Mouse (Mus musculus) gastrocnemius, postnatal 4 days (tissue): ENCODE data around the gene Leng8. TPM values are rescaled to one million over a fixed set of nuclear protein-coding genes. Genes with fewer than 3 reads are reported as not detected.
"Not testable (repeated sequence)": the region's sequence is repeated elsewhere in the genome, so short reads cannot be mapped to it uniquely, and the experiment has no call there.

Experiments
- DNase-seq, 2 experiments: peaks; one replicate each; pipeline ENCODE4 v3.0.0; 2021 to 2022; ENCODE audit warnings: low spot score in 2 of 2, mixed read lengths in 2 of 2
- total RNA-seq, 2 experiments: library from RNA; stranded (reverse); gene quantifications; 2 replicates each; pipeline ENCODE4 v1.2.3; 2021

Leng8 gene
- total RNA-seq, 2 experiments from 2014 or later: 62.4 to 86.4 TPM

DNA sequence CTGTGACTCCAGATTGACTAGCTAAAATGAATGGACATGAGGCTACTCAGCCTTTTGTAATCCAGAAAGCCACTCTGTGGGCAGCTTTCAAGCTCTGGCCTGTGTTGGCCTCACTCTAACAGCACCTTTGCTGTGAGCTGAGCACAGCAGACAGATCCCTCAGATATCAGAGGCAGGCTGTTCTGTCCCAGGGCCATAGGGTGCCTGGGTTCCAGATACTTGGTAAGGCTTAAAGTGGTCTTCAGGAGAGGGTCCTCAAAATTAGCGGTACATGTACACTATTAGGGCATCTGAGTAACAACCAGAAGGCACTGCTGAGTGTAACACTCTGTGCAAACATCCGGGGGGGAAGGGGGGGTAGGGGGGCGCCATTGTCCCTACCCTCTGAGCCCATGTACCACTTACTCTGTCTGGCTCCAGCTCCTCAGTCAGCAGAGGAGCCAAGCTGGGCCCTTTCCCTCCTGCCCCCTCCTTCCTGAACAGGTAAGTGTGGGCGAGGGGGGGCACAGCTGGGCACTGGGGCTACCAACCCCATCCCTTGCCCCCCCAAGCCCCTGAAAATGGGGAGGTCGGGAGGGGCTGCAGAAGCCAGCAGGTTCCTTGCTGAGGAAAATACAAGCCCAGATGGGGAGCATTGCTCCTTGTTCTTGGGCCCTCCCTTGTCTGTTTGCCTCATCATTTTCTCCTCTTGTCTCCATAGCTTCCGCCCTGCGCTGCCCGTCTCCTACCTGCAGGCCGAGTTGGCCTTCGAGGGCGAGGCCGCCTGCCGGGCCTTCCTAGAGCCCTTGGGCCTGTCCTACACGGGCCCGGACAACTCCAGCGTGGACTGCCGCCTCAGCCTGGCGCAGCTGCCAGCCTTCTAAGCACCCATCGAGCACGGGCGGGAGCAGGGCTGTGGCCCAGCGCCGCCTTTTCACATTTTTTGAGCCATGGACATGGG lies 9.7 kb downstream of the Leng8 start:
- DNase-seq: peak in 1 of 2 experiments; percentile 11

DNA sequence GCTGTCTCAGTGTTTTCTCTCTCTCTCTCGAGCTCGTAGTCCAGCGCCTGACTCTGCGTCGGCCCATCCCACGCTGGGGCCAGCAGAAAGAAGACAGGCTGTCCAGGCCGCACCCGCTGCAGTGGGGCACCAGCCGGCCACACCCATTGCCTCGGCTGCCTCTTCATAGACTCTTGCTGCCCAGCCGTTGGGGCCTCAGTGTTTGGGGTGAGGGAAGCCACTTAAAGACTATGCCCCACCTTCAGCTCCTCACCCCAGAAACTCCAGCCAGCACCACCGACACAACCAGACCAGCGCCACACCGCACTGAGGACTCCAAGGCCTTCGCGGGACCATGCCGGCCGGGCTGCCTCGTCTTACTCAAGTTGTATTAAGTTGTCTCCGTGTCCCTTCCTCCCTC lies 10.5 kb downstream of the Leng8 start:
- DNase-seq: no peak

DNA sequence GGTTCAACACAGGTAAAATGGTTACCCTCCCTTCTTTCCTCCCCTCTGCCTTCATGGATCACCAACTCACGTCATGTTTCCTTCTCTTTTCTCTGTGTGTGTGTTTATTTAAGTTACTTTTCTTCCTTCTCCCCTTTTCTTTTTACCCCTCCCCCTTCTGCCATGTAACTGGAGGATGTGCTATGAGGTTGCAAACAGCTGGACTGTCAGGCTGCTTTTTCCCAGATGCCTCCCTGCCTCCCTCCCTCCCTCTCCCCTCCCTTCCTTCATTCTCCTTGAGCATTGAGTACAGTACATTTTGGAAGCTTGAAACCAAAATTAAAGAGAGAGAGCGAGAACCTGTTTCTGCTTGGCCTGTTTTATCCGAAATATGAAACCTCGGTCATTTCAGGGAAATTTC lies 11.0 kb downstream of the Leng8 start:
- no peak for DNase-seq

DNA sequence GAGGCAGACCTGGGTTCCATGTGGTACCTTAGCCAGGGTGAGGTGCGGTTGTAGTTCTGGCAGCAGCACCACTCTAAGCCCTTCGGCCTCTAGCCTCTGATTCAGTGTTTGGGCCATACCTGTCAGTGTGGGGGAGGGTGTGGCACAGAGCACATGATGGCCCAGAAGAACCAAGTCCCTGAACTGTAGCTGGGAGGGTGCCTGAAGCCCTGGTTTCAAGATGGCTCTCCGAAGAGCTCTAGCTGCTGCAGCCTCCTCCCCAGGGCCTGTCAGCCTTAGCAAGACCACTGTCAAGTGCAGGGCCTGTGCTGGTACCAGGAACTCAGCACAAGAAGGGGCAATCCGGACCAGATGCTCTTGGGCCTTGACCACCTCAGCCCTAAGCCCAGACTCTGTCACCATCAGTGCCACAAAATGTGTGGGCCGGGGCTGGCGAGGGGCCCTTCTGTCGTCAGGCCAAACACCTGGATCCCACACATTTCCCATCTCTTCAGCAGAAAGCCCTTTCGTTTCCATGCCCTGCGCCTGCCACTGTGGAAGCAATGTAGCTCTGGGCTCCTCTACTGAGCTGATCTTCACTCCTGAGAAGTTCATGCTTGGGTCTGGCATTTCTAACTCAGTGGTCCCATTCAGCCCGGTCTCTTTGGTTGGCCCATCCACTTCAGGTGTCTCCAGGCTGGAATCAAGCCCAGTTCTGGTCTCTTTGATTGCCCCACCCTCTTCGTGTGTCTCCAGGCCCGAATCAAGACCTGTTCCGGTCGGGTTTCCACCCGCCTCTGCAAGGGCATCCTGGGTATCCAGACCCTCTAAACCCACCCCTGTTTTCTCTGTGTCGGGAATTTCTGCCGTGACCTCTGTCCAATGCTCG lies 11.7 kb downstream of the Leng8 start:
- no peak for DNase-seq

DNA sequence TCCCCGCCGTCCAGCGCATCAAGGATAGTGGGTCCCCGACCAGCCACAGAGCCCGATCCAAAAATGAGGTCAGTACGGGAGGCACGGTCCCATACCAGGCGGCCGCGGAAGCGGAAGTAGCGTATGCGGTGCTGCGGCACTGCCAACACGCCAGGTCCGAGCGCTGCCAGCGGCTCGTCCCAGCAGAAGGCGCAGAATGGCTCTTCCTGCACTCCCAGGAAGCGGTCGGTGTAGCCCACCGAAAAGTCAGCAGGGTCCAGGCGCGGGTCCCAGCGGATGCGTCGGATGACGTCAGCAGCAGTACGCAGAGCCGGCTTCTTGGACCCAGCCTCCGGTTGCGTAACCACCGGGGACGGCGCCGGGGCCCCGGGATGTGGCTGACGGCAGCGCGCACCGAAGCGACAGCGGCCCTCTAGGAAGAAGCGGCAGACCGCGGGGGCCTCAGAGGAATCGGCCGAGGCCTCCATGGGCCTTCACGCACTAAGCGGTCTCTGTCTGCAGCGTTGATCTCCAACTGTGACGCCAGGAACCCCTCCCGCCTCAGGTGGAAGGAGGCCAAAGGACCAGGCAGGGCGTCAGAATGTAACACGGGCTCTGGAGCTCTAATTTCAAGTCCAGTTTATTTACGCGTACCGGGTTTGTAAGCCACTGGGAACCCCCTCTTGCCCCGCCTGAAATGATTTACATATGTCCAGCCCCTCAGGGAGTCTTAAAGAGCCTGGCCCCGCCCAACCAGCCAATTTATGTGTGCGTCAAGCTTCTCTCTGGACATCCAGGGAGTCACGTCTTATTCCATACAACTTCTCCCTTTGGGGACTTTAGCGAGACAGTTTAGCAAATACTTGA lies 12.6 kb downstream of the Leng8 start:
- DNase-seq: peak; percentile 64 to 80

DNA sequence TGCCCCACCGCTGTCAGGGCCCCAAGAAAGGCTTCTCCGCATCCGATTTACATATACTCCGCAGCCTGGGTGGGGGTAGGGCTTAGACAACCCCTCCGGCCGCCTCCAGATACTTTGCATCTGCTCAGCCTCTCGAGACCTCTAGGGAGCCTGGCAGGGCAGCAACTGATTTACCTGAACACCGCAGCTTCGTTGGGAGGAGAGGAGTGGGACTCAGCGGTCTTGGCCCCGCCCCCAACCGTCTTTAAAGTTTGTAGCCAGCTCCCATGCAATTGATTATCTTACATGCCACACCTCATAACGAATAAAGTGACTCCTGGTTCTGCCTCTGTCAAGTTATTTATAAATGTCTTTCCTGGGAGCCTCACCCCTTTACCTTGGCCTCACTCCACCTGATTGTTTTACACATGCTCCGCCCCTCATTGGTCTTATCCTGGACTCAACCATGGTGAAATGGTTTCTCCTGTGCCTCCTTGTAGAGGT lies 13.3 kb downstream of the Leng8 start, which contains the start of gene Leng9:
TSS of gene Leng9 (minus strand) at position 316 of the 483 bp plus-strand sequence.
- DNase-seq: no peak

DNA sequence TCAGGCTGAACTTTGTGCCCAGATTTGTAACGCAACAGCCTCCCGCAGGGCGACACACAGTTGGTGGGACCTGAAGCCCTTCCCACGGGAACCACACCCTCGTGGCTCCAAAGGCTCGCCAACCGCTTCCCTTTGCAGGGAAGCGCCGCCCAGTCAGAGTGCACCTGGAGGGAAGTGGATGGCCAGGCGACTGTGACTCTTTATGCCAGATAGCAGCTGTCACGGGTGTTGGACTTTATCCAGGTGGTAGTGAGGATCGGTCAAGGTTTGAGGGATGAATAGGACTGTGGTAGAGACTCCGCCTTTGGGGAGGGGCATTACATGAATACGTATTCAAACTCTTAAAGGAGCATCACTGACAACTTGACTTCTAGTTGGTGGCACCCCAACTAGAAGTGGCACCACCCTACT lies 14.0 kb downstream of the Leng8 start:
- no peak for DNase-seq

DNA sequence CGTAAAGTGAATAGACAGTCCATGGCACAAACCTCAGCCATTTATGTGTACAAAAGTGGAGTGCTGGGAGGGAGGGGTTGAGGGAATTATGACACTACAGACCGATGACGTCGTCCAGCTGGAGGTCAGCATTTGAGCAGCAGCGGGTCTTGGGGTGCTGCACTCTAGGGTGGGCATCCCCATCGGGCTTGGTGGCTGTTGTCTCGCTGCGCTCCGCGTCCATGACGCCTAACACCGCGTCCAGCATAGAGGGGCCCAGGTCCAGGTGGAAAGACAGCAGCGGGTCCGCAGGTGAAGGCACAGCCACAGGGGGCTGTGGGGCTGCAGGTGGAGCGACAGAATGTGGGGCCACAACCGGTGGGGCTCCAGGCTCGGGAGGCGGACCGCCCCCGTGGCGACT lies 14.4 kb downstream of the Leng8 start:
- DNase-seq: no peak

DNA sequence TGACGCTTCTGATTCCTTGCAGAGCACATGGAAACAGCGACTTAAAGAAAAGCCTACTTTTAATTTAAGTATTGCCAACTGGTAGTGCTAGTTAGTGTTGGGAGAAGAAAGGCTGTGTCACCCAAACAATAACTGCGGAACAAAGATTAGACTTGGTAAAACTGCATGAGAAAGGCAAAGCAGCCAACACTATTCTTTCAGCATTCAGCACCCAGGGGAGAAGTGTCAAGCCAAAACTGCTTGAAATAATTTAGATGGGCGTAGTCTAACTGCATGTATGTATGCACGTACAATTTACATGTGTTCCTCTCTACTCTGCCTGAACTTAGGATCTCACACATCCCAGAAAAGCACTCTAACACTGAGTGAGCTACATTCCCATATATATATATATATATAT lies 17.5 kb downstream of the Leng8 start:
- DNase-seq: no peak

DNA sequence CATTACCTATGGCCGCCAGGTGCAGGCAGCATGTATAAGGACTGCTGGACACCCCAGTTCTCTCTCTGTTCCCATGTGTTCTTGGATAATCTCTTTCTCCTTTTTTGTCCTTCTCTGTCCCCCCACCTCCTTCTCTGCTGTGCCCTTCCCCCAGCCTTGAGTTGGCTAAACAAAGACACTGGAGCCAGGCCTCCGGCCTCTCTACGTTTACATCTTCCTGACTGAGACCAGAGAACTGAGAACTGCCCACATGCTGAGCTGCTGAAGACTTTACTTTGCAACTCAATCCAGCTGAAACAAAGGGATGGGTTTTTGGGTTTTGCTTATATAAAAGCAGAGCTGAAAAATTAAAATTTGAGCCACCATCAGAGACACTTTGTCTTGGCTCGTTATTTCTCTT lies 18.1 kb downstream of the Leng8 start:
- DNase-seq: no peak

DNA sequence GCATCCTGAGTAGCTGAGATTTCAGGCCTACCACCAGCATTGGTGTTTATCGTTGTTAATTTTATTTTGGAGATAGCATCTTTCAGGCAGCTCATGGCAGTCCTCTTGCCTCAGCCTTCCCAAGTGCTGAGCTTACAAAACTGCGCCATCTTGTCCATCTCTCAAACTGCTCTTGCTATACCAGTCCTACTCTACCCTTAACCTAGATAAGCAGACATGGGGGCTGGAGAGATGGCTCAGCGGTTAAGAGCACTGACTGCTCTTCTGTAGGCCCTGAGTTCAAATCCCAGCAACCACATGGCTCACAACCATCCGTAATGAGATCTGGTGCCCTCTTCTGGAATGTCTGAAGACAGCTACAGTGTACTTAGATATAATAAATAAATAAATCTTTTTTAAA lies 24.8 kb downstream of the Leng8 start:
- not testable (repeated sequence) for DNase-seq

DNA sequence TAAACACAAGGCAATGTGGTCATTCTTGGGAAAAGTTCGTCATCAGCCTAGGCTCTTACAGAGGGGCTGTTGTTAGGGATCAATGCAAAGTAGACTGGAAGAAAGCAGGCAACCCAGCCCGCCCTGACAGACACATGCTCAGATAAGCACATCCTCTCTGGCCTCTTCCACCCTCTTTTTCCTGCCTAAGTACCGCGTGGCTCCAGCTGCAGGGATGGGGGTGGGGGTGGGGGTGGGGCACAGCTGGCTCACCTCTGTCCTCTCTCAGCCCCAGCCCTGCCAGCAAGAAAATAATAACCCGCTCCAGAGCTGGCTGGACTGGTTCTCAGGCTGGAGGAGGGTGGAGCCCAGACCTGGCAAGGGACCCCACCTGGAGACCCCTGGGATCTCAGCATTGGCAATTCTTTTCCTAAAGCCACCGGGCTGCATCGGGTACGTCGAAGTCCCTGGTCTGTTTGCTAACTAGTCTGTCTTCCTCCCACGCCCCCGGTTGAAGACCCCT lies 26.8 kb downstream of the Leng8 start:
- no peak for DNase-seq

DNA sequence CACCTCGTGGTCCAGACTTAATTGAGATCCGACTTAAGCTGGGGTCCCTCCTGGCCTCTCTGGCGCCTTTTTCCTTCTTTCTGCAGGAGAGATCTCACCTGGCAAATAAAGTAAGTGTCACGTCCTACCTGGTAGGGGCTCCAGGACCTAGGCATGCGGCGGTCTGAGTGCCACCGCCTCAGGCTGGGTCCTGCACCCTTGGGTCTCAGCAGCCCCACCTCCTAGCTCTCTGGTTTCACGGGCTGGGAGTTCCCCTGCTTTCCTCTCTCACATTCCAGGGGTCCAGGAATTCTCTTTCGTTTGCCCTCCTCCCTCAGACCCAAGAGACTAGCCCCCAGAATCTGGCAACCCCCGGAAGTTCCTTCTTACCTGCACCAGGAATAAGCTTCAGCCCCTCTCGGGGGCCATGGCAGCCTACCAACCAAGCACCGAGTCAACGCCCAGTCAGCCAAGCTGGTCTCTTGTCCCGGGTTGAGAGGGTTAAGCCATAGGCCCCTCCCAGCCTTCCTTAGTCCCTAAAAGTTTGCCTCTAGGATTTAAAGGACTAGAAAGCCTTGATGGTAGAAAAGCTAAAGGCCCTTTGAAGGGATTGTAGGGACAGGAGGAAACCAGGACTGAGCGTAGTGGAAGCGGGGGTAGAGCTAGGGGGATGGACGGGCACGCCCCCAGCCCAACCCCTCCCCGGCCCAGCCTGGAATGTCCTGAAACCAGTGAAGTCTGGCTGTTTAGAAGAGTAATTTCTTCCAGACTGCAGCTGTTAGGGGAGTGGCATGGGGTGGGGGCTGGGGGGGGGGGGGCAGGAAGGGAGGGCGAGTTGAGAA lies 27.5 kb downstream of the Leng8 start, which contains the start of gene Cdc42ep5:
TSS of gene Cdc42ep5 (minus strand) at position 771 of the 821 bp plus-strand sequence.
- peak in 1 of 2 experiments; percentile 74 for DNase-seq

DNA sequence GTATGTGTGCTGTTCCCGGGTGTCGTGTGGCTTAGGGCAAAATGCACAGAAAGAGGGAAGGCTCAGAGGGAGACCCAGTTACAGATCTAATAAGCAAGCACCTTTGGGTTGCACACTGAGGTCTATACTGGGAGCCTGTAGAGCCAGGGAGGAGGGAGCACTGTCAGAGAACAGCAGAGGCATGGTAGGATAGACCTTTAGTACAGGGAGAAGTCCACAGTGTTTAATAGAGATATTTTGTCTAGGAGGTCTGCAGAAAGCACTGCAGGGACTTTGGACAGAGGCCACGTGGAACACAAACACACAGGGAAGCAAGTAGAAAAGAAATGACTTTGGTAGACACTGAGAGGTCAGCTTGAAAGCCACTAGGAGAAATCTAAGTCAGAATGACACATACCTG lies 28.4 kb downstream of the Leng8 start:
- DNase-seq: no peak

DNA sequence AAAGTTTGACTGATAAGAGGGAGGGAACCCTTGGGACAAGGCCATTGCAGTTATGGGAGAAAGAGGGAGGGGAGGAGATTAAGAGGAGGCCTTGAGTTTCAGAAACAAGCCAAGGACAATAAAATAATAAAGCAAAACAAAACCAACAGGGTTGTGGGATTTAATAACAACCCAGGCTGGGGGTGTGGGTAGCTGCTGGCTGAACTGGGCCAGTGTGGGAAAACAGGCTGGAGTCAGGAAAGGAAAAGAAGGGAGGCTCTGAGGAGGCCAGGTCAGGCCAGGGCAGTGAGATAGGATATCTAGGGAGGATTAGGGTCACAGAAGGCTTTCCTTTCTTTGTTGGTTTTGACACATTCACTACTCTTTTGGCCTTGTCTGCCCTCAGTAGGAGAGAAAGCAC lies 30.3 kb downstream of the Leng8 start:
- DNase-seq: no peak

DNA sequence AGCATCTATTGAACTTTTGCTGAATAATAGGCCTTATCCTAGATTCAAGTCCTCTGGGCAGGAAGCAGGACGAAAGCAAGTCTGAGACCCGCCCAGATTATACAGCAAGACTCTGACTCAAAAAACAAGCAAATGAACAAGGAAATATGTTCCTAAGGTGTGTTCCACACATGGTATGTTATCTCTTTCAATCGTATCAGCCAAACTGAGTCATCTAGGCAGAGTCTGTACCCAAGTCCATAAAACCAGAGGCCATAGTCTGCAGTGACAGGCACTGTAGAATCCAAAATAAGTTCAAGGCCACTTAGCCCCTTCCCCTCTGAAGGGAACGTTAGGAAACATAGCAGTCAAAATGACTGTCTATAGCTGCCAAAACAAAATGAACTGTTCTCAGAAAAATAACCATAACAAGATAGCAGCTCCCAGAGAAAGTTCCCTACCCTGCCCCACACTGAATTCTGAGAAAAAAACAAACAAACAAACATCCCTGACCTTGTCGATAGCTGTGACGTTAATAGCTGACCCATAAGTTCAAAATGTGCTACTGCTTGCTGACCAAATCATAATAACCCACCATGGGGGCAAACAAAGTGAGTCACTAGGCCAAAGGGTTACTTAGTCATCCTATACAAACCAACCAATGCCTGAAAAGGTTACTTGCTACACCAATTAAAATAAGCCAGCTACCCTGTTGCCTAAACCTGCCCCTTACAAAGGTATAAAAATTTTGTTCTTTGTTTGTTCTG lies 33.5 kb downstream of the Leng8 start:
- DNase-seq: no peak

DNA sequence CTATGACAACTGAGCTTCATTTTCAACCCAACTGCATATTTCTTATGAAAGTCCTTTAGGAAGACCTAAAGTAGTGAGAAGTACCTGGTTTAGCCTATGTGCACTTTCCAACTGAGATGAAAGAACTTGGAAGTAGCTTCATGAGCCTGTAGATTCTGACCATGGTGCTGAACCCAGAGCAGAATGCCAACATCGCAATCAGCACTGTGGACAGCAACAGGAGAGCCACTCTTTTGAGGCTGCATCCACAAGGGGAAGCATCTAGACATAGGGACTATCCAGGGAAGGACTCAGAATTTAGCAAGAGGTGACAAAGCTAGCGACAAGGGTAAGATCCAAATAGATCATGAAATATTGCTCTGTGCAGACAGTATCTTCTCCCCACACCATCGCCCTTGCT lies 41.6 kb downstream of the Leng8 start:
- DNase-seq: peak in 1 of 2 experiments; percentile 41
